In genomic region chr6:83928225-83928624, GRCm38 (mm10) we compare ENCODE assay signal across 14 mouse cellular contexts.
DNase-seq lines count a peak whose midpoint lies in the region; ATAC-seq and TF ChIP-seq lines count a peak whose summit lies in the region.
"Had no signal": no experiment of that assay in that cellular context is flagged by ENCODE, and none has a peak within 500 bp of the region (broad histone marks: within the 10 kb centered on the region; RNA-seq: fewer than 3 reads in every experiment).

No protein-coding gene starts in this region.

- no peak overlapping the region for H3K4me2 ChIP-seq in kidney, postnatal 0 days (ENCODE audit: low read length)
- H3K4me2 ChIP-seq in forebrain, embryonic 16.5 days (ENCODE audit: low read length): no peak overlapping the region
- H3K4me2 ChIP-seq: heart, embryonic 15.5 days; hindbrain, embryonic 15.5 days; liver, embryonic 13.5 days had no signal

- H3K27ac ChIP-seq in kidney, postnatal 0 days: no peak overlapping the region
- no peak overlapping the region for H3K27ac ChIP-seq in forebrain, embryonic 16.5 days (ENCODE audit: low read length)
- H3K27ac ChIP-seq: heart, embryonic 15.5 days; hindbrain, embryonic 15.5 days; liver, embryonic 13.5 days; midbrain, embryonic 10.5 days had no signal

- 55% methylated on average over 2 of the region's 2 CpGs for WGBS in kidney, postnatal 0 days
- WGBS in forebrain, embryonic 16.5 days: 81% methylated on average over 2 of the region's 2 CpGs

- H3K36me3 ChIP-seq in kidney, postnatal 0 days (ENCODE audit: insufficient read depth, low read length): 0 out of 2 replicates have a peak, but pooled peaks cover 6% of the 10 kb centered on the region
- H3K36me3 ChIP-seq in forebrain, embryonic 16.5 days (ENCODE audit: control insufficient read depth, insufficient read depth): peaks cover 9% of the 10 kb centered on the region

- no peaks in the 10 kb centered on the region for H3K27me3 ChIP-seq in kidney, postnatal 0 days (ENCODE audit: insufficient read depth, low read length)
- no peaks in the 10 kb centered on the region for H3K27me3 ChIP-seq in forebrain, embryonic 16.5 days (replicated peaks; ENCODE audit: control insufficient read depth, insufficient read depth, low read length)
- H3K27me3 ChIP-seq: heart, embryonic 15.5 days; hindbrain, embryonic 15.5 days; liver, embryonic 13.5 days had no signal

- no peak for ATAC-seq in kidney, postnatal 0 days (replicated peaks; ENCODE audit: low FRiP score, low read depth)
- ATAC-seq in megakaryocyte, adult 5-6 weeks (ENCODE audit: poor library complexity, severe bottlenecking): no peak
- ATAC-seq in forebrain, embryonic 16.5 days: no peak
- ATAC-seq: forebrain, postnatal 0 days had no signal

- TF ChIP-seq CTCF in kidney, postnatal 0 days (IDR thresholded peaks at IDR 0.05; ENCODE audit: low read depth): no peak

- DNase-seq in kidney, postnatal 0 days (ENCODE audit: low spot score): peak; percentile 69
- DNase-seq in kidney, adult 18-20 months: no peak
- DNase-seq in 3T3-L1 (ENCODE audit: low read depth, low spot score) (peak; percentile 60), ES-CJ7 (ENCODE audit: low read depth, low spot score) (peak; percentile 27)
- peak; percentile 31 for DNase-seq in forelimb bud, embryonic 11.5 days (ENCODE audit: low read depth, low spot score)
- DNase-seq: cerebellum, postnatal 14 days; forebrain, postnatal 0 days; liver, embryonic 13.5 days; thymus, postnatal 25 days had no signal

- H3K4me1 ChIP-seq in kidney, postnatal 0 days (replicated peaks; ENCODE audit: insufficient read depth, low read length): no peaks in the 10 kb centered on the region
- H3K4me1 ChIP-seq in forebrain, embryonic 16.5 days (replicated peaks; ENCODE audit: control insufficient read depth, insufficient read depth, low read length): peaks cover 7% of the 10 kb centered on the region; the same call in 1 of the 2 replicates
- H3K4me1 ChIP-seq: heart, embryonic 15.5 days; midbrain, embryonic 10.5 days had no signal

- H3K9me3 ChIP-seq in kidney, postnatal 0 days (replicated peaks; ENCODE audit: low read length): no peaks in the 10 kb centered on the region
- H3K9me3 ChIP-seq in forebrain, embryonic 16.5 days (ENCODE audit: control insufficient read depth, low read length): no peaks in the 10 kb centered on the region
- H3K9me3 ChIP-seq: heart, embryonic 15.5 days; hindbrain, embryonic 15.5 days; liver, embryonic 13.5 days had no signal

- no peak overlapping the region for H3K4me3 ChIP-seq in kidney, postnatal 0 days (replicated peaks; ENCODE audit: low read depth, low read length)
- H3K4me3 ChIP-seq in forebrain, embryonic 16.5 days (replicated peaks; ENCODE audit: low read length): no peak overlapping the region
- H3K4me3 ChIP-seq: heart, embryonic 15.5 days; hindbrain, embryonic 15.5 days; liver, embryonic 13.5 days; midbrain, embryonic 10.5 days had no signal

- H3K9ac ChIP-seq in kidney, postnatal 0 days (ENCODE audit: low read depth, low read length): no peak overlapping the region
- H3K9ac ChIP-seq in forebrain, embryonic 16.5 days (replicated peaks; ENCODE audit: low read depth, low read length): no peak overlapping the region
- H3K9ac ChIP-seq: forebrain, postnatal 0 days; heart, embryonic 15.5 days; hindbrain, embryonic 15.5 days; liver, embryonic 13.5 days had no signal
